Mouse (Mus musculus) hindbrain, embryonic 16.5 days (tissue): ENCODE data around the gene Slc38a10. TPM values are rescaled to one million over a fixed set of nuclear protein-coding genes. Genes with fewer than 3 reads are reported as not detected.

Experiments used
- ATAC-seq: fragments of 200-750 bp; cut with Nextera tagmentation; 2 replicates; pipeline ENCODE4 v1.8.0; 2017; ENCODE audit warnings: moderate TSS enrichment, moderate library complexity
- H3K27ac ChIP-seq: fragments of 300-500 bp; sonication (generic); 2 replicates; pipeline ENCODE4 v1.5.1; 2014; ENCODE audit warnings: low read depth, mild to moderate bottlenecking, control low read depth, low read length, moderate library complexity
- H3K27me3 ChIP-seq: fragments of 300-500 bp; sonication (generic); replicated peaks from 2 replicates; pipeline ENCODE4 v1.6.1; 2014; ENCODE audit warnings: low read length; ENCODE audit not compliant: control insufficient read depth, insufficient read depth
- H3K36me3 ChIP-seq: fragments of 300-500 bp; sonication (generic); 2 replicates; pipeline ENCODE4 v1.6.1; 2014; ENCODE audit warnings: mild to moderate bottlenecking, low read length, moderate library complexity, mixed read lengths; ENCODE audit not compliant: control insufficient read depth, insufficient read depth
- H3K4me1 ChIP-seq: fragments of 300-500 bp; sonication (generic); 2 replicates; pipeline ENCODE4 v1.6.1; 2014; ENCODE audit warnings: low read depth, low read length; ENCODE audit not compliant: control insufficient read depth, insufficient read depth
- H3K4me2 ChIP-seq: fragments of 300-500 bp; sonication (generic); 2 replicates; pipeline ENCODE4 v1.6.1; 2014; ENCODE audit warnings: mild to moderate bottlenecking, low read length, control low read depth, moderate library complexity
- H3K4me3 ChIP-seq: fragments of 300-500 bp; sonication (generic); 2 replicates; pipeline ENCODE4 v1.5.1; 2014; ENCODE audit warnings: mild to moderate bottlenecking, low read length, control low read depth, moderate library complexity
- H3K9ac ChIP-seq: fragments of 300-500 bp; sonication (generic); 2 replicates; pipeline ENCODE4 v1.6.1; 2014; ENCODE audit warnings: low read depth, mild to moderate bottlenecking, control low read depth, low read length, moderate library complexity
- H3K9me3 ChIP-seq: fragments of 300-500 bp; sonication (generic); 2 replicates; pipeline ENCODE4 v1.6.1; 2014; ENCODE audit warnings: mild to moderate bottlenecking, low read length, moderate library complexity; ENCODE audit not compliant: control insufficient read depth
- WGBS: fragments of 180-500 bp; shearing (Covaris S2); extraction: QIAGEN DNeasy Blood & Tissue Kit; methylation state at CpG from one replicate; pipeline ENCODE4 v1.1.7; 2014; 5-methylcytosine and 5-hydroxymethylcytosine counted together
- microRNA-seq: library from miRNA; unstranded; fragments of <30 nt; microRNA quantifications from one replicate; pipeline ENCODE4, GENCODE M21; 2017
- polyA plus RNA-seq: library from polyadenylated mRNA; unstranded; fragments of >200 nt; fragmentation: Nextera tagmentation; extraction: Ambion mirVana; gene quantifications from 2 replicates; pipeline ENCODE4 v1.2.1, GENCODE M21; 2015

Slc38a10 gene
- polyA plus RNA-seq, 1 experiment from 2014 or later = 114 TPM

GRCm38 (mm10) chr11:120060634-120061033 lies 90.5 kb downstream of the Slc38a10 start:
- H3K36me3 ChIP-seq = no peaks in the 10 kb centered on the region; the same call in 1 of the 2 replicates
- ATAC-seq = no peak
- no peaks in the 10 kb centered on the region for H3K27me3 ChIP-seq
- H3K4me2 ChIP-seq = no peak overlapping the region
- H3K4me3 ChIP-seq = no peak overlapping the region
- 81% methylated on average over 8 of the region's 8 CpGs for WGBS
- no peak overlapping the region for H3K27ac ChIP-seq
- H3K4me1 ChIP-seq = no peaks in the 10 kb centered on the region; the same call in 1 of the 2 replicates
- no peaks in the 10 kb centered on the region for H3K9me3 ChIP-seq
- no peak overlapping the region for H3K9ac ChIP-seq

DNA sequence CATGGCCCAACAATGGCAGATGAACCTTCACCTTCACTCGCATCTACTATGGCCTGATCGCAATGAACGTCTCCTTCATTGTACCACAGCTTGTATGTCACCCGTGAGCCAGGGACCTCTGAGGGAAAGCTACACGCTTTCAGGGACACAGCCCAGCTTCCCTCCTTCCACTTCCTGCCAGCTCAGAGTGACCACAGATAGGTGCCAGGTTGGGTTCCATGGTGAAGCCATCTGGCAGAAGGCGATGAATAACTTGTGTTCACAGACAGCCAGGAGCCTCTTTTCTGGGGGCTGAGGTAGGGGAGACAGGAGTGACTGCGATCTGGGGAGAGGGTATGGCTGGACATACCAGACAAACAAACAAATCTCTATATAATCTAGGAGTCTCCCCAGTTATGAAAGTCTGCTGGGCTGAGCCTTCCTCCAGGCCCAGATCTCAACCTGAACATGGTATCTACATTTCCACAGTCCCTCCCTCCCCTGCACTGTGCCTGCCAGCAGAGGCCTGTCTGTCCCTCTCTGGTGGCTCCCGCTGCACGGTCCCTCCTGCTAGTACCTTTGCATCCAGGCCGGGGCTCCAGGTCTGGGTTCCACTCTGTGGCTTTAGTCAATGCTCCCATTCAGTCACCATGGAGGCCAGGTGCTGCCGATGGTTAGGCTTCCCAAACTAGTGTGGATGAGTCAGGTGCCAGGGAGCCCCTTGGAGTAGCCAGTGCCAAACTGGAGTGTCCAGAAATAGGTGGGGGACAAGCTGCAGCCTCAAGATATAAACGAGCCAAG lies 95.0 kb downstream of the Slc38a10 start:
- Histone ChIP-seq H3K4me3 (no peak overlapping the region), H3K9ac (no peak overlapping the region), H3K27me3 (no peaks in the 10 kb centered on the region), H3K4me2 (no peak overlapping the region), H3K9me3 (no peaks in the 10 kb centered on the region), H3K36me3 (no peaks in the 10 kb centered on the region), H3K27ac (no peak overlapping the region), H3K4me1 (peaks cover 9% of the 10 kb centered on the region; the same call in 1 of the 2 replicates)
- 78% methylated on average over 12 of the region's 12 CpGs for WGBS
- ATAC-seq = no peak

Small RNAs within 50 kb of the gene (microRNA-seq; reads per million reads assigned to microRNA genes)
- not detected for gene Gm25948

Other genes with a start within 250 kb of the Slc38a10 start
- gene Chmp6, start 237.9 kb downstream of the Slc38a10 start, polyA plus RNA-seq = 112 and 114 TPM in 2 replicates
- 22.8 and 23.9 TPM in 2 replicates for gene Baiap2, start 208.6 kb downstream of the Slc38a10 start, polyA plus RNA-seq
- gene Aatk, start 104.2 kb downstream of the Slc38a10 start, polyA plus RNA-seq = 35.6 and 46.6 TPM in 2 replicates
- gene Cep131, start 64.5 kb downstream of the Slc38a10 start, polyA plus RNA-seq = 24.2 and 27.3 TPM in 2 replicates
- 20.5 and 22.9 TPM in 2 replicates for gene Tepsin, start 52.6 kb downstream of the Slc38a10 start, polyA plus RNA-seq
- gene Ndufaf8, start 52.4 kb downstream of the Slc38a10 start, polyA plus RNA-seq = 47.1 and 62.7 TPM in 2 replicates
- 7.8 and 9.7 TPM in 2 replicates for gene Bahcc1, start 81.6 kb upstream of the Slc38a10 start, polyA plus RNA-seq
- gene Actg1, start 197.2 kb upstream of the Slc38a10 start, polyA plus RNA-seq = 4,199 and 4,222 TPM in 2 replicates
- 0.66 and 1.6 TPM in 2 replicates for gene Fscn2, start 210.2 kb upstream of the Slc38a10 start, polyA plus RNA-seq
- 103 and 109 TPM in 2 replicates for gene Faap100, start 227.4 kb upstream of the Slc38a10 start, polyA plus RNA-seq